Mouse (Mus musculus) WW6 (cell line): Measurements from ENCODE around the gene Muc3.
A peak's percentile ranks its signal among the peaks of the same experiment; 100 is the strongest.
"Not testable (repeated sequence)": the region's sequence is repeated elsewhere in the genome, so short reads cannot be mapped to it uniquely, and the experiment has no call there.

Experiments used
- DNase-seq: peaks from one replicate; pipeline ENCODE4 v3.0.0-alpha.2; 2013; ENCODE audit warnings: low read depth, low spot score

Muc3 gene

GRCm38 (mm10) chr5:137122686-137123193 is 26.4 kb downstream of the Muc3 start:
- peak; percentile 60 for DNase-seq

- no peak for DNase-seq
These were observed 27.8 kb downstream of the Muc3 start for GRCm38 (mm10) chr5:137121280-137121679.

GRCm38 (mm10) chr5:137118878-137119277 is 30.2 kb downstream of the Muc3 start:
- no peak for DNase-seq

GRCm38 (mm10) chr5:137117994-137118393 is 31.1 kb downstream of the Muc3 start:
- DNase-seq, result not testable (repeated sequence)

GRCm38 (mm10) chr5:137116987-137117386 is 32.1 kb downstream of the Muc3 start:
- DNase-seq, result no peak

- no peak for DNase-seq
These were observed 33.0 kb downstream of the Muc3 start, which contains the start of gene Trim56 for GRCm38 (mm10) chr5:137115866-137116847. TSS of gene Trim56 (minus strand) at chr5:137116209.

GRCm38 (mm10) chr5:137114891-137115561 is 34.1 kb downstream of the Muc3 start:
- no peak for DNase-seq

GRCm38 (mm10) chr5:137111542-137112408 is 37.3 kb downstream of the Muc3 start:
- DNase-seq, result no peak

- no peak for DNase-seq
These were observed 38.3 kb downstream of the Muc3 start for GRCm38 (mm10) chr5:137110863-137111262.

- no peak for DNase-seq
These were observed 39.1 kb downstream of the Muc3 start for GRCm38 (mm10) chr5:137109941-137110593.

GRCm38 (mm10) chr5:137108111-137108510 is 41.0 kb downstream of the Muc3 start:
- DNase-seq, result no peak

- no peak for DNase-seq
These were observed 41.5 kb downstream of the Muc3 start for GRCm38 (mm10) chr5:137107670-137108069.

GRCm38 (mm10) chr5:137107024-137107423 is 42.1 kb downstream of the Muc3 start:
- peak; percentile 65 for DNase-seq

- no peak for DNase-seq
These were observed 42.7 kb downstream of the Muc3 start for GRCm38 (mm10) chr5:137106434-137106833.

GRCm38 (mm10) chr5:137103969-137104368 is 45.2 kb downstream of the Muc3 start:
- DNase-seq, result no peak

- DNase-seq, result no peak
These were observed 46.3 kb downstream of the Muc3 start for GRCm38 (mm10) chr5:137102575-137103522.

GRCm38 (mm10) chr5:137102078-137102477 is 47.0 kb downstream of the Muc3 start:
- no peak for DNase-seq

- no peak for DNase-seq
These were observed 48.5 kb downstream of the Muc3 start for GRCm38 (mm10) chr5:137100660-137101059.

GRCm38 (mm10) chr5:137098418-137098817 is 50.7 kb downstream of the Muc3 start:
- no peak for DNase-seq

GRCm38 (mm10) chr5:137096037-137096436 is 53.1 kb downstream of the Muc3 start:
- DNase-seq, result no peak
